Comparison of ENCODE assay signal across 8 mouse cellular contexts in the genomic region with DNA sequence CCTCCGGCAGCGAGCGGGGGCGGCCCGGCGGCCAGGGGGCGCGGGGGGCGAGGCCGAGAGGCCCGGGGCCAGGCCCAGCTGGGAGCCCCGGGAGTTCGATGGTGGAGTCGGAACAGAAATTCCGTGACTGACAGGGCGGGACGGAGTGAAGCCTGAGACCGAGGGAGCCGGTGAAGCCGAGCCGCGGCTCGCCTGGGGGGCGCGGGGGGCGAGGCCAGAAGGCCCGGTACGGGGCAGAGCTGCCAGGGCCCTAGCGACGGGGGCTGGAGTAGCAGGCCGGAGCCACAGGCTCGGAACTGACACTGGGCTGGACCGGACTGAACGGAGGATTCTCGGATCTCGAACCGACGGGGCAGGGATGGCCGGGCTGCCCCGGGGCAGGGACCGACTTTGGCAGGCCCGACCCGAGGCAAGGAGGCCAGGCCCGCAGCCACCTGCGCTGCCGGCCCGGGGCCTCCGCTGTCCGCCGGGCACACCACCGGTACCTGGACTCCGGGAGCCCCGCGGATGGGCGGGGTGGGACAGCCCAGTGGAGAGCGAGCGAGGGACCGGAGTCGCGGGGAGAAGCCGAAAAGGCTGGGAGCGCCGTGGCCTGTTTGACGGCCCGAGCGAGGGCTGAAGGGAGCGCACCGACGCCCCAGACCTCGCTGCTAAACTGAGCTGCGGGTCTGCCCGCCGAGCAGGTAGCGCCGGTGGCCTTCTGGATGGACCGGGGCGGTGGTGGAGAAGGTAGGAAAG. TPM values are rescaled to one million over a fixed set of nuclear protein-coding genes. Genes with fewer than 3 reads are reported as not detected.
A peak's percentile ranks its signal among the peaks of the same experiment; 100 is the strongest.
DNase-seq lines count a peak whose midpoint lies in the region; ATAC-seq and TF ChIP-seq lines count a peak whose summit lies in the region.

No protein-coding gene starts in this region.

- TF ChIP-seq POLR2A in limb, embryonic 14.5 days (IDR thresholded peaks at IDR 0.05; ENCODE audit: borderline replicate concordance, extremely low read depth, insufficient read depth, insufficient read length) = no peak

- peak overlapping the region; percentile 87 for H3K4me3 ChIP-seq in intestine, postnatal 0 days (ENCODE audit: low read depth, low read length)
- peak overlapping the region; percentile 96 for H3K4me3 ChIP-seq in limb, embryonic 14.5 days (replicated peaks; ENCODE audit: low read length)
- H3K4me3 ChIP-seq in midbrain, embryonic 15.5 days = peak overlapping the region; percentile 88

- peaks cover 4% of the 10 kb centered on the region for H3K4me1 ChIP-seq in intestine, postnatal 0 days (replicated peaks; ENCODE audit: control insufficient read depth, insufficient read depth, low read length)
- H3K4me1 ChIP-seq in limb, embryonic 14.5 days (ENCODE audit: control insufficient read depth, insufficient read depth, low read length) = peaks cover 23% of the 10 kb centered on the region
- peaks cover 37% of the 10 kb centered on the region for H3K4me1 ChIP-seq in midbrain, embryonic 15.5 days

- DNase-seq in left cerebral cortex, adult 18-20 months (ENCODE audit: low spot score in 2 of 2) = peak; percentile 33 to 54
- no peak for DNase-seq in left cerebral cortex, adult 11 months (ENCODE audit: low spot score)
- peak; percentile 76 for DNase-seq in gastrocnemius, postnatal 25 days
- DNase-seq in limb, embryonic 14.5 days (ENCODE audit: low spot score) = peak; percentile 44
- DNase-seq in spleen, postnatal 4 days (ENCODE audit: low spot score in 2 of 2) = peak; percentile 78 to 90

- peak overlapping the region; percentile 82 for H3K4me2 ChIP-seq in intestine, postnatal 0 days (replicated peaks; ENCODE audit: low read depth)
- peak overlapping the region; percentile 86 for H3K4me2 ChIP-seq in limb, embryonic 14.5 days (replicated peaks; ENCODE audit: low read depth, low read length, severe bottlenecking)
- H3K4me2 ChIP-seq in midbrain, embryonic 15.5 days = peak overlapping the region; percentile 80

- peak overlapping the region; percentile 93 for H3K9ac ChIP-seq in intestine, postnatal 0 days (ENCODE audit: low read depth, low read length)
- H3K9ac ChIP-seq in limb, embryonic 14.5 days (ENCODE audit: low read depth, low read length, severe bottlenecking) = peak overlapping the region; percentile 95
- peak overlapping the region; percentile 95 for H3K9ac ChIP-seq in midbrain, embryonic 15.5 days

- H3K9me3 ChIP-seq in intestine, postnatal 0 days (ENCODE audit: control insufficient read depth) = no peaks in the 10 kb centered on the region
- no peaks in the 10 kb centered on the region for H3K9me3 ChIP-seq in limb, embryonic 14.5 days (ENCODE audit: control insufficient read depth, low read length)
- no peaks in the 10 kb centered on the region for H3K9me3 ChIP-seq in midbrain, embryonic 15.5 days

- ATAC-seq in common myeloid progenitor, adult 5-6 weeks (replicated peaks; ENCODE audit: low read depth, poor library complexity, severe bottlenecking) = peak; percentile 20
- peak; percentile 66 for ATAC-seq in intestine, postnatal 0 days
- peak; percentile 65 for ATAC-seq in limb, embryonic 14.5 days (ENCODE audit: low FRiP score, low read depth)
- peak; percentile 80 for ATAC-seq in midbrain, embryonic 15.5 days (replicated peaks)

- peak; percentile 57 for TF ChIP-seq CTCF in intestine, postnatal 0 days (IDR thresholded peaks at IDR 0.05; ENCODE audit: low read depth)

- H3K36me3 ChIP-seq in intestine, postnatal 0 days (ENCODE audit: control insufficient read depth, insufficient read depth) = peaks cover 6% of the 10 kb centered on the region
- H3K36me3 ChIP-seq in limb, embryonic 14.5 days (ENCODE audit: control insufficient read depth, insufficient read depth, low read length) = peaks cover 18% of the 10 kb centered on the region
- H3K36me3 ChIP-seq in midbrain, embryonic 15.5 days (replicated peaks) = peaks cover 5% of the 10 kb centered on the region

- under 1% methylated on average over 70 of the region's 77 CpGs for WGBS in intestine, postnatal 0 days
- WGBS in limb, embryonic 14.5 days = under 1% methylated on average over 53 of the region's 77 CpGs
- under 1% methylated on average over 76 of the region's 77 CpGs for WGBS in midbrain, embryonic 15.5 days

- no peaks in the 10 kb centered on the region for H3K27me3 ChIP-seq in intestine, postnatal 0 days (replicated peaks; ENCODE audit: control insufficient read depth, insufficient read depth, low read length)
- H3K27me3 ChIP-seq in limb, embryonic 14.5 days (ENCODE audit: control insufficient read depth, insufficient read depth, low read length) = no peaks in the 10 kb centered on the region
- H3K27me3 ChIP-seq in midbrain, embryonic 15.5 days (replicated peaks) = no peaks in the 10 kb centered on the region

- H3K27ac ChIP-seq in intestine, postnatal 0 days (ENCODE audit: low read depth, low read length) = peak overlapping the region; percentile 100
- peak overlapping the region; percentile 97 for H3K27ac ChIP-seq in limb, embryonic 14.5 days (replicated peaks; ENCODE audit: low read depth, low read length)
- H3K27ac ChIP-seq in midbrain, embryonic 15.5 days = peak overlapping the region; percentile 95

RNA-seq across cellular contexts. Expression of a gene that starts 0.7 kb away (rescaled TPM):
- total RNA-seq in left cerebral cortex, adult 18-20 months (2021) = 10 to 100 TPM; 44.7 to 54.3 TPM
- 14.4 and 22.4 TPM in 2 replicates for total RNA-seq in common myeloid progenitor, adult 5-6 weeks (2017)
- 10 to 100 TPM; 17.8 to 20.3 TPM for total RNA-seq in gastrocnemius, postnatal 25 days (2021)
- 49.2 and 52.0 TPM in 2 replicates for polyA plus RNA-seq in intestine, postnatal 0 days (2015; fragmentation: Nextera tagmentation; extraction: Ambion mirVana)
- polyA plus RNA-seq in limb, embryonic 14.5 days (2012; rRNA removed) = 60.2 and 92.2 TPM in 2 replicates
- 80.8 and 89.3 TPM in 2 replicates for polyA plus RNA-seq in limb, embryonic 14.5 days (2014; fragmentation: Nextera tagmentation; extraction: Ambion mirVana)
- 74.4 and 74.5 TPM in 2 replicates for polyA plus RNA-seq in midbrain, embryonic 15.5 days (2015; fragmentation: Nextera tagmentation; extraction: Ambion mirVana)

RNA-seq across cellular contexts. Expression of a gene that starts 0.9 kb away (rescaled TPM):
- 100 to 1,000 TPM; 434 to 461 TPM for total RNA-seq in left cerebral cortex, adult 18-20 months (2021)
- total RNA-seq in common myeloid progenitor, adult 5-6 weeks (2017) = 353 and 354 TPM in 2 replicates
- 1,000 to 10,000 TPM in 1 of 2 experiments, 100 to 1,000 TPM in 1; 981 to 1,020 TPM for total RNA-seq in gastrocnemius, postnatal 25 days (2021)
- 1,002 and 1,003 TPM in 2 replicates for polyA plus RNA-seq in intestine, postnatal 0 days (2015; fragmentation: Nextera tagmentation; extraction: Ambion mirVana)
- 318 and 510 TPM in 2 replicates for polyA plus RNA-seq in limb, embryonic 14.5 days (2012; rRNA removed)
- 494 and 543 TPM in 2 replicates for polyA plus RNA-seq in limb, embryonic 14.5 days (2014; fragmentation: Nextera tagmentation; extraction: Ambion mirVana)
- 406 and 430 TPM in 2 replicates for polyA plus RNA-seq in midbrain, embryonic 15.5 days (2015; fragmentation: Nextera tagmentation; extraction: Ambion mirVana)

RNA-seq across cellular contexts. Expression of a gene that starts 22.1 kb away (rescaled TPM):
- 10 to 100 TPM; 13.3 TPM for total RNA-seq in left cerebral cortex, adult 18-20 months (2021)
- 8.7 and 16.4 TPM in 2 replicates for total RNA-seq in common myeloid progenitor, adult 5-6 weeks (2017)
- total RNA-seq in gastrocnemius, postnatal 25 days (2021) = 10 to 100 TPM; 15.3 to 16.7 TPM
- polyA plus RNA-seq in intestine, postnatal 0 days (2015; fragmentation: Nextera tagmentation; extraction: Ambion mirVana) = 34.5 and 37.5 TPM in 2 replicates
- 12.7 and 13.4 TPM in 2 replicates for polyA plus RNA-seq in limb, embryonic 14.5 days (2012; rRNA removed)
- polyA plus RNA-seq in limb, embryonic 14.5 days (2014; fragmentation: Nextera tagmentation; extraction: Ambion mirVana) = 18.8 and 21.0 TPM in 2 replicates
- polyA plus RNA-seq in midbrain, embryonic 15.5 days (2015; fragmentation: Nextera tagmentation; extraction: Ambion mirVana) = 12.3 and 13.5 TPM in 2 replicates

RNA-seq across cellular contexts. Expression of a gene that starts 47.7 kb away (rescaled TPM):
- under 1 TPM; 0.49 TPM for total RNA-seq in left cerebral cortex, adult 18-20 months (2021)
- total RNA-seq in common myeloid progenitor, adult 5-6 weeks (2017) = 24.1 and 28.7 TPM in 2 replicates
- under 1 TPM; 0.36 to 0.91 TPM for total RNA-seq in gastrocnemius, postnatal 25 days (2021)
- 5.2 and 6.5 TPM in 2 replicates for polyA plus RNA-seq in intestine, postnatal 0 days (2015; fragmentation: Nextera tagmentation; extraction: Ambion mirVana)
- 18.2 TPM in 2 replicates for polyA plus RNA-seq in limb, embryonic 14.5 days (2012; rRNA removed)
- polyA plus RNA-seq in limb, embryonic 14.5 days (2014; fragmentation: Nextera tagmentation; extraction: Ambion mirVana) = 22.3 and 25.9 TPM in 2 replicates
- polyA plus RNA-seq in midbrain, embryonic 15.5 days (2015; fragmentation: Nextera tagmentation; extraction: Ambion mirVana) = 7.9 and 9.3 TPM in 2 replicates

RNA-seq across cellular contexts. Expression of a gene that starts 47.8 kb away (rescaled TPM):
- 10 to 100 TPM; 77.7 to 83.0 TPM for total RNA-seq in left cerebral cortex, adult 18-20 months (2021)
- total RNA-seq in common myeloid progenitor, adult 5-6 weeks (2017) = 14.2 and 15.9 TPM in 2 replicates
- total RNA-seq in gastrocnemius, postnatal 25 days (2021) = 10 to 100 TPM; 48.1 to 48.2 TPM
- polyA plus RNA-seq in intestine, postnatal 0 days (2015; fragmentation: Nextera tagmentation; extraction: Ambion mirVana) = 18.1 and 18.2 TPM in 2 replicates
- 79.5 and 79.6 TPM in 2 replicates for polyA plus RNA-seq in limb, embryonic 14.5 days (2012; rRNA removed)
- polyA plus RNA-seq in limb, embryonic 14.5 days (2014; fragmentation: Nextera tagmentation; extraction: Ambion mirVana) = 62.7 and 67.0 TPM in 2 replicates
- polyA plus RNA-seq in midbrain, embryonic 15.5 days (2015; fragmentation: Nextera tagmentation; extraction: Ambion mirVana) = 70.5 and 72.4 TPM in 2 replicates

Comparison
In these comparisons a context has a peak if more than half of its experiments do, and no peak if none do; other contexts are left out.
1. ATAC-seq: peak in every context shown above with its lines; median percentile 80 in midbrain, embryonic 15.5 days; 66 in intestine, postnatal 0 days; 65 in limb, embryonic 14.5 days; 20 in common myeloid progenitor, adult 5-6 weeks.